In genomic region chr2:60583416-60583815, GRCm38 (mm10) we compare ENCODE assay signal across 26 mouse cellular contexts. TPM values are rescaled to one million over a fixed set of nuclear protein-coding genes. Genes with fewer than 3 reads are reported as not detected.
"Had no signal": no experiment of that assay in that cellular context is flagged by ENCODE, and none has a peak within 500 bp of the region (broad histone marks: within the 10 kb centered on the region; RNA-seq: fewer than 3 reads in every experiment).

No protein-coding gene starts in this region.

- DNase-seq: gastrocnemius, postnatal 14 days; gastrocnemius, postnatal 36 days; heart, adult 2 months; heart, postnatal 14 days; heart, postnatal 36 days; kidney, adult 11 months; kidney, adult 2 months; kidney, postnatal 10 days; kidney, postnatal 25 days; kidney, postnatal 4 days; left cerebral cortex, postnatal 4 days; liver, embryonic 13.5 days had no signal

- H3K36me3 ChIP-seq: heart, embryonic 13.5 days; heart, embryonic 15.5 days; hindbrain, embryonic 13.5 days; hindbrain, embryonic 15.5 days; limb, embryonic 13.5 days; limb, embryonic 15.5 days; liver, embryonic 13.5 days; liver, embryonic 15.5 days had no signal

- H3K9ac ChIP-seq: heart, embryonic 13.5 days; heart, embryonic 15.5 days; hindbrain, embryonic 13.5 days; hindbrain, embryonic 15.5 days; limb, embryonic 13.5 days; limb, embryonic 15.5 days; liver, embryonic 13.5 days; liver, embryonic 15.5 days had no signal

- H3K27me3 ChIP-seq: heart, embryonic 13.5 days; heart, embryonic 15.5 days; hindbrain, embryonic 13.5 days; hindbrain, embryonic 15.5 days; limb, embryonic 13.5 days; limb, embryonic 15.5 days; liver, embryonic 13.5 days; liver, embryonic 15.5 days had no signal

- H3K9me3 ChIP-seq: heart, embryonic 13.5 days; heart, embryonic 15.5 days; hindbrain, embryonic 13.5 days; hindbrain, embryonic 15.5 days; limb, embryonic 13.5 days; limb, embryonic 15.5 days; liver, embryonic 13.5 days; liver, embryonic 15.5 days had no signal

- H3K27ac ChIP-seq: heart, adult 2 months; heart, embryonic 13.5 days; heart, embryonic 15.5 days; hindbrain, embryonic 13.5 days; hindbrain, embryonic 15.5 days; hindbrain, postnatal 0 days; layer of hippocampus, adult 2 months; left cerebral cortex, adult 2 months; limb, embryonic 13.5 days; limb, embryonic 15.5 days; liver, embryonic 13.5 days; liver, embryonic 15.5 days had no signal

- H3K4me2 ChIP-seq: heart, embryonic 11.5 days; heart, embryonic 13.5 days; heart, embryonic 15.5 days; hindbrain, embryonic 13.5 days; hindbrain, embryonic 15.5 days; limb, embryonic 13.5 days; limb, embryonic 15.5 days; liver, embryonic 11.5 days; liver, embryonic 13.5 days; liver, embryonic 15.5 days had no signal

- H3K4me3 ChIP-seq: heart, adult 2 months; heart, embryonic 13.5 days; heart, embryonic 15.5 days; hindbrain, embryonic 13.5 days; hindbrain, embryonic 15.5 days; layer of hippocampus, adult 2 months; left cerebral cortex, adult 2 months; limb, embryonic 13.5 days; limb, embryonic 15.5 days; liver, embryonic 13.5 days; liver, embryonic 15.5 days had no signal

- ATAC-seq: hindbrain, postnatal 0 days; intestine, embryonic 16.5 days had no signal

- H3K4me1 ChIP-seq: heart, embryonic 15.5 days; hindbrain, embryonic 13.5 days; hindbrain, embryonic 15.5 days; limb, embryonic 13.5 days; limb, embryonic 15.5 days; liver, embryonic 13.5 days; liver, embryonic 15.5 days had no signal

RNA-seq across cellular contexts. Expression of gene Pla2r1, which starts 30.3 kb away (rescaled TPM):
- total RNA-seq: hematopoietic stem cell, adult 5-6 weeks had no signal
